Mouse (Mus musculus) stomach, embryonic 14.5 days (tissue): ENCODE data around the gene Unc13b. TPM values are rescaled to one million over a fixed set of nuclear protein-coding genes. Genes with fewer than 3 reads are reported as not detected.

Source experiments
- ATAC-seq: fragments of 200-750 bp; cut with Nextera tagmentation; 2 replicates; pipeline ENCODE4 v1.8.0; 2017; ENCODE audit warnings: low read depth, moderate TSS enrichment; ENCODE audit not compliant: insufficient number of reproducible peaks, insufficient read depth, low FRiP score
- H3K27ac ChIP-seq: fragments of 300-500 bp; sonication (generic); 2 replicates; pipeline ENCODE4 v1.5.1; 2014; ENCODE audit warnings: mild to moderate bottlenecking, low read length, moderate library complexity, mixed read lengths
- H3K27me3 ChIP-seq: fragments of 300-500 bp; sonication (generic); 2 replicates; pipeline ENCODE4 v1.6.1; 2014; ENCODE audit warnings: low read length, control low read depth, mixed read lengths; ENCODE audit not compliant: control insufficient read depth, insufficient read depth
- H3K36me3 ChIP-seq: fragments of 300-500 bp; sonication (generic); 2 replicates; pipeline ENCODE4 v1.6.1; 2014; ENCODE audit warnings: mild to moderate bottlenecking, control low read depth, low read length, moderate library complexity, mixed read lengths; ENCODE audit not compliant: control insufficient read depth, insufficient read depth
- H3K4me1 ChIP-seq: fragments of 300-500 bp; sonication (generic); 2 replicates; pipeline ENCODE4 v1.6.1; 2014; ENCODE audit warnings: low read length, control low read depth, mixed read lengths; ENCODE audit not compliant: control insufficient read depth, insufficient read depth
- H3K4me2 ChIP-seq: fragments of 300-500 bp; sonication (generic); replicated peaks from 2 replicates; pipeline ENCODE4 v1.6.1; 2014; ENCODE audit warnings: low read depth, low read length, control low read depth
- H3K4me3 ChIP-seq: fragments of 300-500 bp; sonication (generic); 2 replicates; pipeline ENCODE4 v1.5.1; 2014; ENCODE audit warnings: low read depth, low read length, control low read depth
- H3K9ac ChIP-seq: fragments of 300-500 bp; sonication (generic); replicated peaks from 2 replicates; pipeline ENCODE4 v1.6.1; 2014; ENCODE audit warnings: low read depth, mild to moderate bottlenecking, control low read depth, low read length, moderate library complexity, mixed read lengths
- H3K9me3 ChIP-seq: fragments of 300-500 bp; sonication (generic); 2 replicates; pipeline ENCODE4 v1.6.1; 2016; ENCODE audit warnings: low read depth, low read length, control low read depth; ENCODE audit not compliant: control insufficient read depth
- WGBS: fragments of 180-500 bp; shearing (Covaris S2); extraction: QIAGEN DNeasy Blood & Tissue Kit; methylation state at CpG from one replicate; pipeline ENCODE4 v1.1.7; 2014; 5-methylcytosine and 5-hydroxymethylcytosine counted together
- polyA plus RNA-seq: library from polyadenylated mRNA; unstranded; fragments of >200 nt; fragmentation: Nextera tagmentation; extraction: Ambion mirVana; gene quantifications from 2 replicates; pipeline ENCODE4 v1.2.1, GENCODE M21; 2014

The Unc13b gene
- polyA plus RNA-seq, 1 experiment from 2014 or later = 16.0 TPM

DNA sequence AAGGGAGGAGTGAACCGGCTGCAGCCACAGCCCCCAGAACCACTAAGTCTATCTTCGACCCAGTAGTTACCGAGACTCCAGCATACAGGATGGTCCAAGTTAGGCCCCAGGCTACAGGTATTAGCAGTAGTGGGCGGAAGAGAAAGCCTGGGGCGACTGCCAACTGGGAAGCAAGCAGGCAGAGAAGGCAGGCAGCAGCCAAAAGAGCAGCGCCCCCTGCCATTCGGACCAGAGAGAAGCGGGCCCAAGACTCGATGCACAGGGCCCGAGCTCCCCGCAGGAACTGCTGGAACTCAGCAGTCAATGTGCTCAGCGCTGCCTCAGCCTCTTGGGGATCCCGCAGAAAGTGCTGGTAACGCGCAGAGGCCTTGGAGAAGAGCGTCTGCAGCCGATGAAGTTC lies 37.4 kb upstream of the Unc13b start:
- no peak overlapping the region for H3K27ac ChIP-seq
- no peak overlapping the region for H3K4me2 ChIP-seq
- peaks cover 3% of the 10 kb centered on the region; the same call in 1 of the 2 replicates for H3K4me1 ChIP-seq
- no peak overlapping the region for H3K4me3 ChIP-seq
- no peaks in the 10 kb centered on the region for H3K9me3 ChIP-seq
- peaks cover 22% of the 10 kb centered on the region; the same call in 1 of the 2 replicates for H3K36me3 ChIP-seq
- H3K27me3 ChIP-seq = no peaks in the 10 kb centered on the region
- no peak for ATAC-seq
- 81% methylated on average over 17 of the region's 17 CpGs for WGBS
- H3K9ac ChIP-seq = no peak overlapping the region

DNA sequence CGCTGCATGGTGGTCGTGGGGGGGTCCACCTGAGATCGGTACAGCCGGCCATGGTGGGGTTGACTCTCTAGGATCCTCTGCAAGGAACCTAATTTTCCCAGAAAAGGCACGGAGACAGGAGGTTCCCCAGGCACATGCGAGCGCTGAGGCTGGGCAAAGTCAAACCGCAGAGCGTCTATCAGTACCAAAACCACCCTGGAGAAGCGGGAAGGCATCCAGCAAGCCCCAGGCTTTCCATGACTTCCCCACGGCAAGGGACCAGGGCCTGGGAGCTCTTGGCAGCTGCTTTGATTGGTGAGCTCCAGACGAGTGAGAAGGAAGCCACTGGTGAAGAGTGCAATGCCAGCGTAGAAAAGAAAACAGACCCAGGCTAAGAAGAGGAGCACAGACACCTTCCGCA lies 34.1 kb upstream of the Unc13b start:
- Histone ChIP-seq H3K9ac (peak overlapping the region; percentile 34; the same call in 1 of the 2 replicates), H3K9me3 (no peaks in the 10 kb centered on the region), H3K4me3 (peak overlapping the region; percentile 59), H3K27ac (no peak overlapping the region), H3K4me1 (peaks cover 3% of the 10 kb centered on the region; the same call in 1 of the 2 replicates), H3K4me2 (peak overlapping the region; percentile 83), H3K27me3 (no peaks in the 10 kb centered on the region), H3K36me3 (peaks cover 41% of the 10 kb centered on the region)
- ATAC-seq = no peak
- WGBS = 77% methylated on average over 14 of the region's 14 CpGs

DNA sequence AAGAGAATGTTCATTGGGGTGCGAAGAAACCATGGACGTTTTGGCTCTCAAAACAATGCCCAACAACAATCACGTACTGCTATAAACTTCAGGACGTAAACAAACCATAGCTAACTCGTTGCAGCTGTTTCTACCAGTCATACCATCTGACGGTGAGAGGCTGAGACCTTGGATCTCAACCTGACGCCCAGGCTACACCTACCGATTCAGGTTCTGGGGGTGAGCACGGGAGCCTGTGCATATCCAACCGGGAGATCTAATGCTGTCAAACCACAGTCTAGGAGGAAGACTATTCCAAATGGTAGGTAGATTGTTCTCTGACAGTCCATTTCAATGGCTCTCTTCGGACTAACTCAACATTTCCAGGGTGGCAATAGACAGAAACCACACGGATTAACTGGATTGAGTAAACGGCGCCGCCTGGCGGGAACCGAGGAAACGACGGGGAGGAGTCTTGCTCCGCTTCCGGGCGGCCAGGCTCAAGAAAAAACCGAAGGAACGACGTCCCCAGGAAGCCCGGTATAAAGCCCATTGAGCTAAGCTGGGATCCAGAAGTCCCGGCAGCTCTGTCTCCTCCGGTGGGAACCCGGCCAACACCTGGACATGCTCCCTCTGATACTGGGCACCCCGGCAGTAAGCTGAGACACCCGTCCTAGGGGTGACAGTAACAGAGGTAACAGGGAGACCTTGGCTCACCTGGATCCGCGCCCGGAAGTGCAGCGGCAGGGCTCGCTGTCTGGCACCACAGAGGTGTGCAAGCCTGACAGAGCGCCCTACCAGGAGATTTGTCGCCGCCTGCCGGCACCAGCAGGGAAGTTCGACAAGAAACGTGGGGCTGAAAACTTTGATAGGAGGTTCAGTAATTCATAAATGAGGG lies 33.4 kb upstream of the Unc13b start, which contains the start of gene Pigo:
Gene Pigo (minus strand): TSS at position 736 of the 877 bp plus-strand sequence.
- peak; percentile 93 for ATAC-seq
- Histone ChIP-seq H3K9ac (peak within 1 kb of the TSS; percentile 34), H3K4me1 (peaks cover 6% of the 10 kb centered on the region; the same call in 1 of the 2 replicates), H3K27me3 (no peaks in the 10 kb centered on the region), H3K4me2 (peak within 1 kb of the TSS; percentile 83), H3K4me3 (peak within 1 kb of the TSS; percentile 59), H3K27ac (peak within 1 kb of the TSS; percentile 88), H3K36me3 (peaks cover 39% of the 10 kb centered on the region), H3K9me3 (no peaks in the 10 kb centered on the region)
- 7% methylated on average over 42 of the region's 42 CpGs for WGBS

DNA sequence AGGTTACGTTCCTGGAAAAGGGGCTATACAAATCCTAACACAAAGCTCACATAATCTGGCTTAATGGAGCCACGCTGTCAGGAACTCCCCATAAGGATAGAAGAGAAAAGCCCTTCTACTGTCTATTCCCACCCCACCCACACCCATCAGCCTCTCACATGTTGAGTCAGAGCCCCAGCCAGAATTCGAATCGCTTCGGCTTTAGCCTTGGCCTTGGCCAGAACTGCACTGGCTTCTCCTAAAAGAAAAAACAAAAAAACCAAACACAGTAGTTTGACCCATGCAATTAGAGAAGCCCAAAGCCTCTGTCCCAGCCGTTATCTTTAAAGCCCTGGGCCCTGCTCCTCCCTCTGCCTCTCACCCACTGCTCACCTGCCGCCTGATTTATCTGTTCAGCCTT lies 29.6 kb upstream of the Unc13b start:
- H3K36me3 ChIP-seq = peaks cover 40% of the 10 kb centered on the region
- peaks cover 13% of the 10 kb centered on the region; the same call in 1 of the 2 replicates for H3K4me1 ChIP-seq
- H3K4me2 ChIP-seq = no peak overlapping the region
- no peaks in the 10 kb centered on the region for H3K9me3 ChIP-seq
- no peaks in the 10 kb centered on the region for H3K27me3 ChIP-seq
- no peak overlapping the region for H3K27ac ChIP-seq
- no peak for ATAC-seq
- no peak overlapping the region for H3K9ac ChIP-seq
- H3K4me3 ChIP-seq = no peak overlapping the region
- WGBS = 95% methylated on average over 7 of the region's 7 CpGs

DNA sequence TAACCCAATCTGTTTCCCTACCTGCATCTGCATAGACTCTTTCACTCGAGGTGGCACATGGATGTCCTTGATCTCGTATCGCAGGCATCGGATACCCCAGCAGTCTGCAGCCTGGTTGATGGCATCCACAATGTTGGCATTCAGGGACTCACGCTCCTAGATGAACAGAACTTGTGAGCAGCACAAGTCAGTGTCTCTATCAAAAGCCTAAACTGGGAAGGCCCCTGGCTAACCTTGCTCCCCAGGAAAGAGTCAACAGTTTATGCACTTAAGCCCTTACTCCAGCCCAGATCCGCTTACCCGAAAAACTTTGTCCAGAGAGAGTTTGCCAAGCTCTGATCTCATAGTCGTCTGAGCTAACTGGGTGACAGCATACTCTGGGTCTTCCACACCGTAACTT lies 29.0 kb upstream of the Unc13b start:
- H3K9me3 ChIP-seq = no peaks in the 10 kb centered on the region
- no peak overlapping the region for H3K4me3 ChIP-seq
- peak overlapping the region; percentile 94; the same call in 1 of the 2 replicates for H3K4me2 ChIP-seq
- H3K9ac ChIP-seq = no peak overlapping the region
- H3K36me3 ChIP-seq = peaks cover 47% of the 10 kb centered on the region
- ATAC-seq = no peak
- peaks cover 12% of the 10 kb centered on the region; the same call in 1 of the 2 replicates for H3K4me1 ChIP-seq
- H3K27me3 ChIP-seq = no peaks in the 10 kb centered on the region
- no peak overlapping the region for H3K27ac ChIP-seq
- 91% methylated on average over 9 of the region's 9 CpGs for WGBS

DNA sequence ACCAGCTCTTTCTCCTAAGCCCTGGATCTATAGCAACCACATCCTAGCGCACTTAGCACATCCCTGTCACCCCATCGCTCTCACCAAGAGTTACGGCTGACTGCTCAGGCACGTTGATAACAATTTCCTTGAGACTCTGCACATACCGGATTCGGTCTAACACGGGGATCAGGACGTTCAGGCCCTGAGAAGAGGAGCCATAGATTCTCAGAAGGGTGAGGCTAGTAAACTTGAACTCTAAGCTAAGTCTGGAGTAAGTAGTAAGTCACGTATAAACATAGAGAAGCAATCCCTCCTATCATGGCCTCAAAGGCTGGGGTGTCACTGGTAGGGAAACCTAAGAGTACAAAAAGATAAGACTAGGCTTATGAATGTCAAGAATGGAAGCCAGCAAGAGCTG lies 28.4 kb upstream of the Unc13b start:
- H3K9ac ChIP-seq = peak overlapping the region; percentile 85
- H3K27ac ChIP-seq = peak overlapping the region; percentile 87; the same call in 1 of the 2 replicates
- H3K4me3 ChIP-seq = peak overlapping the region; percentile 82
- H3K4me1 ChIP-seq = peaks cover 10% of the 10 kb centered on the region; the same call in 1 of the 2 replicates
- H3K9me3 ChIP-seq = no peaks in the 10 kb centered on the region
- WGBS = 75% methylated on average over 9 of the region's 9 CpGs
- no peak for ATAC-seq
- no peaks in the 10 kb centered on the region for H3K27me3 ChIP-seq
- H3K4me2 ChIP-seq = peak overlapping the region; percentile 94
- H3K36me3 ChIP-seq = peaks cover 48% of the 10 kb centered on the region

DNA sequence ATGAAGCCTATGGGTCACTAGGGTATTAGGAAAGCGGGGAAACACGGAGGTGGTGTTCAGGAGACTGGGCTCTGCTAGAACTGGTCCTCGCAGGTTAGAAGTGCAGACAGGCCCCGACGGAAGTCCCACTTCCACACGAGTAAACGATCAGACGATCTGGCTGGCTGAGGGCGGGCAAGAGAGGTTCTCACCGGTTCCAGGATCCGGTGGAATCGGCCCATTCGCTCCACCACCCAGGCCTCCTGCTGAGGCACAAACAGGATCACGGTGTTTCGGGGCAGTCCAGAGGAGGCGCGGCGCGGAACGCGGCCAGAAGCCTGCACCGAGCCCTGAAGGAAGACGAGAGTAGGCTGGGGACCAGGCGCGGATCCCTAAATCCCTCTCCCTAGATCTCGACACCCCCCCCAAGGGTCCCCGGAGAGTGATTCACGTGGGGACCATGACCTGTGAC lies 27.9 kb upstream of the Unc13b start:
- whole genome bisulfite sequencing = 1% methylated on average over 28 of the region's 28 CpGs
- H3K27ac ChIP-seq = peak overlapping the region; percentile 87
- no peaks in the 10 kb centered on the region for H3K27me3 ChIP-seq
- peak overlapping the region; percentile 85 for H3K9ac ChIP-seq
- no peaks in the 10 kb centered on the region for H3K9me3 ChIP-seq
- peak overlapping the region; percentile 82 for H3K4me3 ChIP-seq
- peak overlapping the region; percentile 94 for H3K4me2 ChIP-seq
- peak; percentile 56 for ATAC-seq
- peaks cover 48% of the 10 kb centered on the region for H3K36me3 ChIP-seq
- peaks cover 10% of the 10 kb centered on the region; the same call in 1 of the 2 replicates for H3K4me1 ChIP-seq

DNA sequence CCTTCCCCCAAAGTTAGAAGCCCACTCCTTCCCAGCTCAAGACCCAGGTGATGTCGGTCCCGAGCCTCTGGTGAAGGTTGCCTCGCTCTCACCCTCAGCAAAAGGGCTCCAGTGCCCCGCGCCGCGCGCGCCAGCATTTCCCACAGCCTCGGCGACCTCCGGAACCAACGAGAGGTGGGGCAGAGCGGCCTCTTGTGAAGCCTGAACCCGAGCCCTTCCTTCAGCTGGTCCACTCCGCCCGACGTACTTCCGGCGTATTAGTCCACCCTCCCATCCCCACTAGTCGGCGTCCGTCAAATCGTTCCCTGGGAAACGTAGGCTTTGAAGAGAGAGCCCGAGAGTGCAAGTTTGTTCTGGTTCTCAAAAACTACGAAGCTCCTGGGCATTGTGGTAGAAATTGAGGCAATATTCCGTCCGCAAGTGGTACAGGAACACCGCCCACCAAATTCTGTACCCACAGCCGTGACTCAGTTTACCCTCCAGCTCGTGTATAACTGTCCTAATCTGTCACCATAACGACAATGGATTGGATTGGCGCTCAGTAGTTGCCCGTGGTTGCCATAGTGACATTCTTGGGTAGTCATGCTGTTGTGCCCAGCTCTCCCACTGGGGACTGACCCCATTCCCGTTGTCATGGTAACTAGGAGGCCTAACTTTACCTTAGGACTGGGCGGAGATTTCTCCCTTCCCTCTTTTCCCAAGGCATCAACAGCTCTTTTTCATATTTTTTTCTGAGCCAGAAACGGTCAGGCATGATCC lies 27.3 kb upstream of the Unc13b start, which contains the start of gene Stoml2:
Gene Stoml2 (minus strand): TSS at position 474 of the 759 bp plus-strand sequence.
- WGBS = under 1% methylated on average over 38 of the region's 38 CpGs
- H3K27ac ChIP-seq = peak within 1 kb of the TSS; percentile 87
- ATAC-seq = peak; percentile 97
- peaks cover 10% of the 10 kb centered on the region; the same call in 1 of the 2 replicates for H3K4me1 ChIP-seq
- peaks cover 52% of the 10 kb centered on the region for H3K36me3 ChIP-seq
- H3K4me2 ChIP-seq = peak within 1 kb of the TSS; percentile 94
- H3K9ac ChIP-seq = peak within 1 kb of the TSS; percentile 85
- peak within 1 kb of the TSS; percentile 82 for H3K4me3 ChIP-seq
- no peaks in the 10 kb centered on the region for H3K27me3 ChIP-seq
- H3K9me3 ChIP-seq = no peaks in the 10 kb centered on the region
